Mouse (Mus musculus) midbrain, embryonic 14.5 days (tissue): ENCODE measurements around the gene Isl1. TPM values are rescaled to one million over a fixed set of nuclear protein-coding genes. Genes with fewer than 3 reads are reported as not detected.

ENCODE experiments used
- ATAC-seq: fragments of 200-750 bp; cut with Nextera tagmentation; 2 replicates; pipeline ENCODE4 v1.8.0; 2017; ENCODE audit warnings: moderate number of reproducible peaks, moderate library complexity; ENCODE audit not compliant: low FRiP score, low TSS enrichment
- DNase-seq: peaks from one replicate; pipeline ENCODE4 v3.0.0-alpha.2; 2015
- H3K27ac ChIP-seq: fragments of 300-500 bp; sonication (generic); replicated peaks from 2 replicates; pipeline ENCODE4 v1.5.1; 2014; ENCODE audit warnings: mild to moderate bottlenecking, low read depth, low read length, moderate library complexity
- H3K27me3 ChIP-seq: fragments of 300-500 bp; sonication (generic); 2 replicates; pipeline ENCODE4 v1.6.1; 2014; ENCODE audit warnings: low read length, control low read depth, mixed read lengths; ENCODE audit not compliant: control insufficient read depth, insufficient read depth
- H3K36me3 ChIP-seq: fragments of 300-500 bp; sonication (generic); 2 replicates; pipeline ENCODE4 v1.6.1; 2014; ENCODE audit warnings: low read length, control low read depth; ENCODE audit not compliant: control insufficient read depth, insufficient read depth
- H3K4me1 ChIP-seq: fragments of 300-500 bp; sonication (generic); 2 replicates; pipeline ENCODE4 v1.6.1; 2014; ENCODE audit warnings: mild to moderate bottlenecking, antibody characterized with exemption, low read length, control low read depth; ENCODE audit not compliant: control insufficient read depth, insufficient read depth
- H3K4me2 ChIP-seq: fragments of 300-500 bp; sonication (generic); 2 replicates; pipeline ENCODE4 v1.6.1; 2014; ENCODE audit warnings: mild to moderate bottlenecking, low read length, moderate library complexity
- H3K4me3 ChIP-seq: fragments of 300-500 bp; sonication (generic); replicated peaks from 2 replicates; pipeline ENCODE4 v1.5.1; 2014; ENCODE audit warnings: low read depth, low read length
- H3K9ac ChIP-seq: fragments of 300-500 bp; sonication (generic); replicated peaks from 2 replicates; pipeline ENCODE4 v1.6.1; 2014; ENCODE audit warnings: mild to moderate bottlenecking, low read length, moderate library complexity
- H3K9me3 ChIP-seq: fragments of 300-500 bp; sonication (generic); 2 replicates; pipeline ENCODE4 v1.6.1; 2016; ENCODE audit warnings: low read length, control low read depth, mixed read lengths; ENCODE audit not compliant: control insufficient read depth
- WGBS: fragments of 180-500 bp; shearing (Covaris S2); extraction: QIAGEN DNeasy Blood & Tissue Kit; methylation state at CpG from one replicate; pipeline ENCODE4 v1.1.7; 2014; 5-methylcytosine and 5-hydroxymethylcytosine counted together
- polyA plus RNA-seq: library from polyadenylated mRNA; unstranded; fragments of >200 nt; fragmentation: Nextera tagmentation; extraction: Ambion mirVana; gene quantifications from 2 replicates; pipeline ENCODE4 v1.2.1, GENCODE M21; 2014

Gene Isl1
- polyA plus RNA-seq, 1 experiment from 2014 or later, result 5.4 TPM

- Histone ChIP-seq H3K4me3 (peak overlapping the region; percentile 43), H3K4me2 (no peak overlapping the region), H3K4me1 (peaks cover 6% of the 10 kb centered on the region; the same call in 1 of the 2 replicates), H3K9ac (no peak overlapping the region), H3K27me3 (peaks cover 87% of the 10 kb centered on the region), H3K27ac (no peak overlapping the region), H3K36me3 (no peaks in the 10 kb centered on the region), H3K9me3 (no peaks in the 10 kb centered on the region)
- WGBS, result 1% methylated on average over 20 of the region's 20 CpGs
- peak; percentile 58 for DNase-seq
- ATAC-seq, result no peak
These were observed 1.2 kb downstream of the Isl1 start for GRCm38 (mm10) chr13:116308121-116308932.

GRCm38 (mm10) chr13:116306591-116306990 is 2.9 kb downstream of the Isl1 start:
- Histone ChIP-seq H3K27me3 (peaks cover 89% of the 10 kb centered on the region), H3K4me1 (peaks cover 6% of the 10 kb centered on the region; the same call in 1 of the 2 replicates), H3K9me3 (no peaks in the 10 kb centered on the region), H3K36me3 (no peaks in the 10 kb centered on the region), H3K27ac (no peak overlapping the region), H3K4me3 (no peak overlapping the region), H3K4me2 (no peak overlapping the region), H3K9ac (no peak overlapping the region)
- ATAC-seq (no peak), DNase-seq (peak; percentile 29)
- WGBS, result 1% methylated on average over 6 of the region's 6 CpGs

DNA sequence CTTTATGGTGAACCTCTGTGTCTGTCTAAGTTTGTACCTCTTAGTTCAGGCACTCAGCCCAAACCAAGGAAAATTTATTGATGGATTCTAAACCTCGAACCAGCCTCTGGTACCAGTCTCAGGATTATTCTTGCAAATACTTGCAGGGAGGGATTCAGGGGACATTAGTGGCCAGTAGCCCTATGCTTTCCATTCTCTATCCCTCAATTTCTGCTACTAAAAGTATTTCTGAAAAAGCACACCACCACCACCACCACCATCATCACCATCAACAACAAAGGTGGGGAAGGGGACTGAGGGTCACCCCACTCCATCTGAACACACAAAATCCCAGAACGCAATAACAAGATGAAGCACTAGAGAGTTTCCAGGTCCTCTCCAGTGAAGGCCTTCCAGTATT is 3.8 kb downstream of the Isl1 start:
- H3K9me3 ChIP-seq, result no peaks in the 10 kb centered on the region
- no peak overlapping the region for H3K9ac ChIP-seq
- no peak overlapping the region for H3K27ac ChIP-seq
- no peak overlapping the region for H3K4me3 ChIP-seq
- H3K27me3 ChIP-seq, result peaks cover 91% of the 10 kb centered on the region
- ATAC-seq, result no peak
- DNase-seq, result peak; percentile 8
- no peak overlapping the region for H3K4me2 ChIP-seq
- no peaks in the 10 kb centered on the region for H3K36me3 ChIP-seq
- H3K4me1 ChIP-seq, result peaks cover 6% of the 10 kb centered on the region; the same call in 1 of the 2 replicates
- WGBS, result 0% methylated on average over 2 of the region's 2 CpGs

DNA sequence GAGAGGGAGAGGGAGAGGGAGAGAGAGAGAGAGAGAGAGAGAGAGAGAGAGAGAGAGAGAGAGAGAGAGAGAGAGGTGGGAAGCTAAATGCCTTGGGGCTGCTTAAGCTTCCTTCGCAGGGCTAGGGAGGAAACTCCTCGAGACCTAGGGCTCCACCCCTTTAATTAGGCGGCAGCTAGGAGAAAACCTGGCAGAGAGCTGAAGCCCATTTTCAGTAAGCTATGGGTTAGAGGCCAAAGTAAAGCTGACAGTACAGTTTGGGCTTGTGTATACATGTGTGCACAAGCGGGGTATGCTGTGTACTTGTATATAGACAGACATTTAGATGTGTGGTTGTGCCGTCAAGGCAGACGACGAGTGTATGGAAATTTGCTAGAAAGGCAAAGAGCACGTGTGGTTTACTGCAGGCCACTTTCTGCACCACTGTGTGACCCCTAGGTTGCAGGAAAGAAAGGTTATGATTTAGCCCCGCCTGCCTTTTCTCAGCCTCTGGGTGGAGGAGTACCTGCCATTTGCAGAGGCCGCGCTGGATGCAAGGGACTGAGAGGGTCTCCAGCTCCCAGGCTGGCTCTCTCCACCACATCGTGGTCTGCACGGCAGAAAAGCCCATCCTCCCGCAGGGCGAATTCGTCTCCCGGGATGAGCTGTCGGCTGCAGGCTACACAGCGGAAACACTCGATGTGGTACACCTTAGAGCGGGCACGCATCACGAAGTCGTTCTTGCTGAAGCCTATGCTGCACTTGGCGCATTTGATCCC is 4.6 kb downstream of the Isl1 start:
- Histone ChIP-seq H3K4me2 (no peak overlapping the region), H3K4me3 (no peak overlapping the region), H3K4me1 (peaks cover 4% of the 10 kb centered on the region; the same call in 1 of the 2 replicates), H3K36me3 (no peaks in the 10 kb centered on the region), H3K27ac (no peak overlapping the region), H3K27me3 (peaks cover 96% of the 10 kb centered on the region), H3K9me3 (no peaks in the 10 kb centered on the region), H3K9ac (no peak overlapping the region)
- ATAC-seq (no peak), DNase-seq (peak; percentile 44)
- under 1% methylated on average over 25 of the region's 25 CpGs for WGBS

DNA sequence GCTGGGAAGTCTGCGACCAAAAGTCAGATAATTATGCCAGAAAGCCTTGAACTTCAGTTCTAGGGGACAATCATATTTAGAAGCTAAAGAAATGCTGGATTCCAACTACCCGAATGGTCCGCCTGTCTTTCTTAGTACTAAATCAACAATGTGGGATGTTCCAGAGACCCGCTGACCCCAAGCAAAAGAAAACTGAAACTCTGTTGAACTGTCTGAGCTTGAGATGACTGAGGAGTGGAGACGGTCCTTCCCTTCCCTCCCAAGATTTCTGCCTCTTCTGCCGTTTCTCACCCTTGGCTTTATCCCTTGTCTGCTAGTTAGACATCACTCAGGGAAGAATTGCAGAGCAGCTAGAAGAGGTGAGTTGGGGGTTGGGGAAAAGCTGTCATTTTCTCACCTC is 5.7 kb downstream of the Isl1 start:
- ATAC-seq (no peak), DNase-seq (peak; percentile 14)
- Histone ChIP-seq H3K4me2 (no peak overlapping the region), H3K4me3 (no peak overlapping the region), H3K4me1 (no peaks in the 10 kb centered on the region), H3K27ac (no peak overlapping the region), H3K27me3 (peaks cover 96% of the 10 kb centered on the region), H3K9me3 (no peaks in the 10 kb centered on the region), H3K9ac (no peak overlapping the region), H3K36me3 (no peaks in the 10 kb centered on the region)
- WGBS, result 1% methylated on average over 6 of the region's 6 CpGs

GRCm38 (mm10) chr13:116302861-116303260 is 6.6 kb downstream of the Isl1 start:
- no peaks in the 10 kb centered on the region for H3K36me3 ChIP-seq
- no peak overlapping the region for H3K27ac ChIP-seq
- ATAC-seq (no peak), DNase-seq (peak; percentile 17)
- no peaks in the 10 kb centered on the region for H3K9me3 ChIP-seq
- WGBS, result under 1% methylated on average over 15 of the region's 15 CpGs
- no peak overlapping the region for H3K9ac ChIP-seq
- H3K4me1 ChIP-seq, result no peaks in the 10 kb centered on the region
- H3K4me2 ChIP-seq, result 0 out of 2 replicates have a peak overlapping the region, but pooled peaks have one; percentile 4
- H3K4me3 ChIP-seq, result peak overlapping the region; percentile 5; the same call in 1 of the 2 replicates
- H3K27me3 ChIP-seq, result peaks cover 94% of the 10 kb centered on the region

- Histone ChIP-seq H3K9ac (no peak overlapping the region), H3K4me1 (no peaks in the 10 kb centered on the region), H3K9me3 (no peaks in the 10 kb centered on the region), H3K27ac (no peak overlapping the region), H3K4me2 (no peak overlapping the region), H3K27me3 (peaks cover 96% of the 10 kb centered on the region), H3K4me3 (no peak overlapping the region), H3K36me3 (no peaks in the 10 kb centered on the region)
- ATAC-seq (no peak), DNase-seq (no peak)
- WGBS, result 2% methylated on average over 3 of the region's 3 CpGs
These were observed 7.8 kb downstream of the Isl1 start for GRCm38 (mm10) chr13:116301706-116302105.

- no peaks in the 10 kb centered on the region for H3K4me1 ChIP-seq
- H3K36me3 ChIP-seq, result no peaks in the 10 kb centered on the region
- DNase-seq (peak; percentile 14), ATAC-seq (no peak)
- H3K9ac ChIP-seq, result no peak overlapping the region
- peaks cover 96% of the 10 kb centered on the region for H3K27me3 ChIP-seq
- no peak overlapping the region for H3K27ac ChIP-seq
- no peaks in the 10 kb centered on the region for H3K9me3 ChIP-seq
- H3K4me2 ChIP-seq, result no peak overlapping the region
- 2% methylated on average over 7 of the region's 7 CpGs for WGBS
- no peak overlapping the region for H3K4me3 ChIP-seq
These were observed 10.2 kb downstream of the Isl1 start for GRCm38 (mm10) chr13:116299241-116299640.
